Mouse (Mus musculus): Measurements from ENCODE around the gene Ssbp4.

GRCm38 (mm10) chr8:70615894-70616293 lies 7.2 kb upstream of the Ssbp4 start, which contains the start of gene Lrrc25:
- TF ChIP-seq POLR2A (IDR thresholded peaks at IDR 0.05; ENCODE audit: control insufficient read depth in 1 of 2, insufficient read depth in 1 of 2, low read depth in 1 of 2, low read length in 2 of 2, poor library complexity in 1 of 2) (peak in 1 of 2 experiments; percentile 26; a peak in 1 of 4 replicates), TAL1 (IDR thresholded peaks at IDR 0.05; ENCODE audit: low read length) (0 out of 2 replicates have a peak, but pooled peaks have one; percentile 5), ZMIZ1 (IDR thresholded peaks at IDR 0.05; ENCODE audit: low read depth, low read length) (no peak), BHLHE40 (IDR thresholded peaks at IDR 0.05; ENCODE audit: borderline replicate concordance, low read depth, low read length) (no peak)

Measured in MEL (cell line).